Mouse (Mus musculus) intestine, embryonic 15.5 days (tissue): ENCODE data around the gene Tgfbr1. TPM values are rescaled to one million over a fixed set of nuclear protein-coding genes. Genes with fewer than 3 reads are reported as not detected.
A peak's percentile ranks its signal among the peaks of the same experiment; 100 is the strongest.
"Not testable (repeated sequence)": the region's sequence is repeated elsewhere in the genome, so short reads cannot be mapped to it uniquely, and the experiment has no call there.

Experiments used
- ATAC-seq: fragments of 200-750 bp; cut with Nextera tagmentation; 2 replicates; pipeline ENCODE4 v1.8.0; 2017; ENCODE audit warnings: moderate TSS enrichment, moderate library complexity
- H3K27ac ChIP-seq: fragments of 300-500 bp; sonication (generic); 2 replicates; pipeline ENCODE4 v1.5.1; 2015; ENCODE audit warnings: mild to moderate bottlenecking, inconsistent platforms
- H3K27me3 ChIP-seq: fragments of 300-500 bp; sonication (generic); replicated peaks from 2 replicates; pipeline ENCODE4 v1.6.1; 2015; ENCODE audit warnings: inconsistent platforms
- H3K36me3 ChIP-seq: fragments of 300-500 bp; sonication (generic); 2 replicates; pipeline ENCODE4 v1.6.1; 2015; ENCODE audit warnings: inconsistent platforms
- H3K4me1 ChIP-seq: fragments of 300-500 bp; sonication (generic); replicated peaks from 2 replicates; pipeline ENCODE4 v1.6.1; 2015; ENCODE audit warnings: inconsistent platforms
- H3K4me2 ChIP-seq: fragments of 300-500 bp; sonication (generic); replicated peaks from 2 replicates; pipeline ENCODE4 v1.6.1; 2015; ENCODE audit warnings: mild to moderate bottlenecking, inconsistent platforms
- H3K4me3 ChIP-seq: fragments of 300-500 bp; sonication (generic); replicated peaks from 2 replicates; pipeline ENCODE4 v1.5.1; 2015; ENCODE audit warnings: inconsistent platforms
- H3K9ac ChIP-seq: fragments of 300-500 bp; sonication (generic); 2 replicates; pipeline ENCODE4 v1.6.1; 2015; ENCODE audit warnings: inconsistent platforms
- H3K9me3 ChIP-seq: fragments of 300-500 bp; sonication (generic); 2 replicates; pipeline ENCODE4 v1.6.1; 2016; ENCODE audit warnings: inconsistent platforms
- whole genome bisulfite sequencing: fragments of 180-500 bp; shearing (Covaris S2); methylation state at CpG from one replicate; pipeline ENCODE4 v1.1.7; 2015; 5-methylcytosine and 5-hydroxymethylcytosine counted together
- polyA plus RNA-seq: library from polyadenylated mRNA; unstranded; fragments of >200 nt; fragmentation: Nextera tagmentation; extraction: Ambion mirVana; gene quantifications from 2 replicates; pipeline ENCODE4 v1.2.1, GENCODE M21; 2015

Gene Tgfbr1
- polyA plus RNA-seq, 1 experiment from 2014 or later, result 28.0 TPM

- Histone ChIP-seq H3K4me3 (peak overlapping the region; percentile 96), H3K27ac (peak overlapping the region; percentile 81), H3K27me3 (no peaks in the 10 kb centered on the region), H3K9ac (peak overlapping the region; percentile 59), H3K4me2 (peak overlapping the region; percentile 98), H3K9me3 (no peaks in the 10 kb centered on the region), H3K4me1 (0 out of 2 replicates have a peak, but pooled peaks cover 2% of the 10 kb centered on the region), H3K36me3 (no peaks in the 10 kb centered on the region)
- WGBS, result 1% methylated on average over 32 of the region's 32 CpGs
- ATAC-seq, result no peak
Measured at GRCm38 (mm10) chr4:47352061-47352661, 861 bp upstream of the Tgfbr1 start.

DNA sequence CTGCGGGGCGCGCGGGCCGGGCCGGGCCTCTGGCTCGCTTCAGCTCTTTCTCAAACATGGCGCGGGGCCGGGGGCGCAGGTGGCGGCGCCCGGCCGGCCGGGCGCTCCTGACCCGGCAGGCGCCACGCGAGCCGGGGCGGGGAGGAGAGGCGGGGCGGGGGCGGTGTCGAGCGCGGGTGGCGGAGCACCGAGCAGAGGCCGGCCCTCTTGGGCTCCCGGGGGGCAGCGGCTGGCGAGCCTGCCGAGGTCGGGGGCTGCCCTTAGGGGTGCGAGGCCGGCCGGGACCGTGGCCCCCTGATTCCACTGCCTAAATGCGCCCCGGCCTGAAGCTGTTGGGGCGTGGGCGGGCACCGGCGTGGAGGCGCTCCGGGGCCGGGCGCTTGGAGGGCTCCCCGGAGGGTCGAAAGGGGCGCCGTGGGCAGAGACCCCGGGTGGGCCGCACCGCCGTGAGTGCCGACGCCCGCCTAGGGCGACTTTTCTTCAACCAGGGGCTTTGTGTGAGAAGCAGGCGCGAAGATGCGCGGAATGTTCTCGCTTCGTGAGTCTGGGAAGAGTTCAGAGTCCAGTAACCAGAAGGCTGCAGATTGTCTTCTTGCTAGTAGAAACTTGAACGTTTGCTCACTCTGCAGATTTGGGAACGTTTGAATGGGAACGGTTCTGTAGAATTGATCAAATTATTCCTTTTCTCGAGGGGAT is 542 bp downstream of the Tgfbr1 start:
- under 1% methylated on average over 68 of the region's 73 CpGs for WGBS
- Histone ChIP-seq H3K36me3 (no peaks in the 10 kb centered on the region), H3K9me3 (no peaks in the 10 kb centered on the region), H3K4me2 (peak overlapping the region; percentile 98), H3K4me1 (0 out of 2 replicates have a peak, but pooled peaks cover 2% of the 10 kb centered on the region), H3K27me3 (no peaks in the 10 kb centered on the region), H3K4me3 (peak overlapping the region; percentile 96), H3K9ac (peak overlapping the region; percentile 85), H3K27ac (peak overlapping the region; percentile 95)
- peak; percentile 83 for ATAC-seq

- Histone ChIP-seq H3K9me3 (no peaks in the 10 kb centered on the region), H3K4me1 (0 out of 2 replicates have a peak, but pooled peaks cover 2% of the 10 kb centered on the region), H3K4me3 (peak overlapping the region; percentile 96), H3K27ac (no peak overlapping the region), H3K36me3 (no peaks in the 10 kb centered on the region), H3K27me3 (no peaks in the 10 kb centered on the region), H3K9ac (peak overlapping the region; percentile 85), H3K4me2 (peak overlapping the region; percentile 98)
- 49% methylated on average over 3 of the region's 3 CpGs for whole genome bisulfite sequencing
- no peak for ATAC-seq
Measured at GRCm38 (mm10) chr4:47354304-47354703, 1.3 kb downstream of the Tgfbr1 start.

DNA sequence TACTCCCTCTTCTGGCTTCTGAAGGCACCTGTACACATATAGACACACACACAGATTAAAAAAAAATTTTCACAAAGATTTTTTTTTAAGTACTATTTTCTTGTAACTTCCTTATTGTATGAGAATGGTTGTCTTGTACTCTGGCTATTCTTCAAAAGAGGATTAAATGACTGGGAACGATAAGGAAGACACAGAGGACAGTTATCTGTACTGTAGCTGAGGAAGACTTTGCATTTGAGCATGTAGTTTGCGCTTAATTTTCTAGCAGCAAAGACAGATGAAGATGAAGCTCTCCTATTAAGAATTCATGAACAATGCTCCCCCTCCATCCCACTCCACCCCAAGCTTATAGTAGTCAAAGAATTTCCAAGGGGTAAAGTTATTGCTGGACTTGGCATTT is 9.6 kb downstream of the Tgfbr1 start:
- H3K9ac ChIP-seq, result no peak overlapping the region
- no peaks in the 10 kb centered on the region for H3K9me3 ChIP-seq
- no peaks in the 10 kb centered on the region for H3K36me3 ChIP-seq
- no peaks in the 10 kb centered on the region for H3K27me3 ChIP-seq
- no peak overlapping the region for H3K4me2 ChIP-seq
- H3K27ac ChIP-seq, result no peak overlapping the region
- H3K4me1 ChIP-seq, result 0 out of 2 replicates have a peak, but pooled peaks cover 7% of the 10 kb centered on the region
- no peak overlapping the region for H3K4me3 ChIP-seq
- WGBS, result 80% methylated on average over 2 of the region's 2 CpGs
- no peak for ATAC-seq

DNA sequence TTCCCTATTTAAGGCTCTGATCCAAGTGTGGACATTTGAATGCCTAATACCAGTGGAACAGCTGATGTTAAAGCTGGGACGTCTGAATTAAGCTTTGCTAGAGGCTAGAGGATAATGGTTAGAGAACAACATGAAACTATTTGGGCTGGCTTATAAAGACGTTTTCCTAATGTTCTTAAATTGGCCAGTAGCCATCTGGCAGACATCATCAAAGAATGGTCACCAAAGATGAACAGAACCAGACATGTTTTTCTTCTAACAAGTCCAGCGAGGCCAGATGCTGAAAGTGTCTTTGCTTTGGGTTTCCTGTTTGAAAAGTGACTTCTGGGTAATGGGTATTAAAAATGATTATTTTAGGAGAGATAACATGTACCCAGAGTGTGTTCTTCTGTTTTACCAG is 10.1 kb downstream of the Tgfbr1 start:
- no peak for ATAC-seq
- WGBS, result 35% methylated on average over 3 of the region's 3 CpGs
- no peaks in the 10 kb centered on the region for H3K27me3 ChIP-seq

GRCm38 (mm10) chr4:47368717-47369116 is 15.7 kb downstream of the Tgfbr1 start:
- Histone ChIP-seq H3K9ac (no peak overlapping the region), H3K4me1 (no peaks in the 10 kb centered on the region), H3K4me3 (no peak overlapping the region), H3K9me3 (no peaks in the 10 kb centered on the region), H3K27me3 (no peaks in the 10 kb centered on the region), H3K27ac (no peak overlapping the region), H3K4me2 (no peak overlapping the region), H3K36me3 (no peaks in the 10 kb centered on the region)
- 71% methylated on average over 2 of the region's 2 CpGs for WGBS
- ATAC-seq, result no peak

More for the DNA sequence above, 10.1 kb downstream of the Tgfbr1 start:
- Histone ChIP-seq H3K4me1 (0 out of 2 replicates have a peak, but pooled peaks cover 7% of the 10 kb centered on the region), H3K4me3 (no peak overlapping the region), H3K9ac (no peak overlapping the region), H3K27ac (no peak overlapping the region), H3K36me3 (no peaks in the 10 kb centered on the region), H3K4me2 (no peak overlapping the region), H3K9me3 (no peaks in the 10 kb centered on the region)

- Histone ChIP-seq H3K4me3 (no peak overlapping the region), H3K9me3 (no peaks in the 10 kb centered on the region), H3K27ac (no peak overlapping the region), H3K4me2 (no peak overlapping the region), H3K27me3 (no peaks in the 10 kb centered on the region), H3K4me1 (no peaks in the 10 kb centered on the region), H3K9ac (no peak overlapping the region), H3K36me3 (no peaks in the 10 kb centered on the region)
- ATAC-seq, result no peak
- WGBS, result 36% methylated on average over 1 of the region's 1 CpGs
Measured at GRCm38 (mm10) chr4:47378716-47379115, 25.7 kb downstream of the Tgfbr1 start.

DNA sequence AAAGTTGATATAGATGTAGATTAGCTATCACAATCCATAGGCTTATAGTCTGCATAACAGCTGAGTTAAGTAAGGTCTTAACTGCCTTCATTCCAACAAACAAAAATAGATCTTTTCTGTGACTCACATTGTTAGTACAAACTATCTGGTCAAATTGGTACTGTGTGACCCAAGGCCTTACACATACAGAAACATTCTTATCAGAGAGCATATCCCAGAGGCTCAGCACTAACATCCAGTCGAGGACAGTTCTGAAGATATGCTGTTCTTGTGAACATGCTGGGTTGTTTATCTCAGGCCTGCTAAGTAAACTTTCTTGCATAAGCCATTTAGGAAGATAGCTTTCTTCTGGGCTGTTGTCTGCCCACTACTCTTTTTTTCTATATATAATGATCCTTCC is 29.4 kb downstream of the Tgfbr1 start:
- H3K9ac ChIP-seq, result no peak overlapping the region
- H3K27ac ChIP-seq, result no peak overlapping the region
- peaks cover 6% of the 10 kb centered on the region; the same call in 1 of the 2 replicates for H3K36me3 ChIP-seq
- H3K4me3 ChIP-seq, result no peak overlapping the region
- H3K27me3 ChIP-seq, result no peaks in the 10 kb centered on the region
- H3K4me1 ChIP-seq, result no peaks in the 10 kb centered on the region
- 34% methylated on average over 1 of the region's 1 CpGs for WGBS
- ATAC-seq, result no peak
- no peaks in the 10 kb centered on the region for H3K9me3 ChIP-seq
- no peak overlapping the region for H3K4me2 ChIP-seq

DNA sequence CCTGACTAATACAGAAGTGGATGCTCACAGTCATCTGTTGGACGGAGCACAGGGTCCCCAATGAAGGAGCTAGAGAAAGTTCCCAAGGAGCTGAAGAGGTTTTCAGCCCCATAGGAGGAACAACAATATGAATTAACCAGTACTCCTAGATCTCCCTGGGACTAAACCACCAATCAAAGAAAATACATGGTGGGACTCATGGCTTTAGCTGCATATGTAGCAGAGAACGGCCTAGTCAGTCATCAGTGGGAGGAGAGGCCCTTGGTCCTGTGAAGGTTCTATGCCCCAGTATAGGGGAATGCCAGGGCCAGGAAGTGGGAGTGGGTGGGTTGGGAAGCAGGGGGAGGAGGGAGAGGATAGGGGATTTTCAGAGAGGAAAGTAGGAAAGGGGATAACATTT is 38.9 kb downstream of the Tgfbr1 start:
- H3K4me3 ChIP-seq, H3K36me3 ChIP-seq, H3K27me3 ChIP-seq, H3K9me3 ChIP-seq, H3K4me1 ChIP-seq, H3K9ac ChIP-seq, H3K27ac ChIP-seq, ATAC-seq, H3K4me2 ChIP-seq: not testable (repeated sequence)
- WGBS, result 90% methylated on average over 2 of the region's 2 CpGs

- Histone ChIP-seq H3K9ac (no peak overlapping the region), H3K4me2 (no peak overlapping the region), H3K9me3 (no peaks in the 10 kb centered on the region), H3K4me1 (no peaks in the 10 kb centered on the region), H3K27ac (no peak overlapping the region), H3K36me3 (no peaks in the 10 kb centered on the region), H3K4me3 (no peak overlapping the region), H3K27me3 (no peaks in the 10 kb centered on the region)
- ATAC-seq, result no peak
- WGBS, result 87% methylated on average over 7 of the region's 7 CpGs
Measured at GRCm38 (mm10) chr4:47396251-47396650, 43.2 kb downstream of the Tgfbr1 start.

DNA sequence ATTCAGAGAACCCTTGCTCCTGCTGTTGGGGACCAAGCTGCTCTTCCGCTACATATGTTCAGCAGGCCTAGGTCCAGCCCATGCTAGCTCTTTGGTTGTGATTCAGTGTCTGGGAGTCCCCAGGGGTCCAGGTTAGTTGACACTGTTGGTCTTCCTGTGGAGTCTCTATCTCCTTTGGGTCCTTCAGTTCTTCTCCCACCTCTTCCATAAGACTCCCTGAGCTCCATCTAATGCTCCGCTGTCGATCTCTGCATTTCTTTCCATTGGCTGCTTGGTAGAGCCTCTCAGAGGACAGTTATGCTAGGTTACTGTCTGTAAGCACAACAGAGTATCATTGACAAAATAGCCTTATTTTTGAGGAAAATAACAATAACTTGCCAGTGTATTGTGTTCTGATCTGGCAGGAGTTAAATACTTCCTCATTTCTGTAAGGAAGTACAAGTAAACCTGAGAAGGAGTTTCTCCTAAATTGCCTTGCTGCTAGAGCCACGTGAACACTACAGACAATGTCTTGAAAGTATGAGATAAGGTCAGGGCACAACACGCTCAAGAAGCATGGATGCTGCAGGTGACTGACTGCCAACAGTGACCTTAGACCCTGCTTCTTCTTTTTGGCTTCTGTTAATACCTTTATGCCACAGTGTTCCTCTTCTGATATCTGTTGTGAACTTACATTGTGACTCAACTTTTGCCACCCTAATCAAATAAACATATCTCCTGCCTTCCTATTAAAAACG is 45.1 kb downstream of the Tgfbr1 start:
- H3K9ac ChIP-seq, result no peak overlapping the region
- 0 out of 2 replicates have a peak, but pooled peaks cover 2% of the 10 kb centered on the region for H3K36me3 ChIP-seq
- 86% methylated on average over 6 of the region's 6 CpGs for WGBS
- no peaks in the 10 kb centered on the region for H3K27me3 ChIP-seq
- no peaks in the 10 kb centered on the region for H3K9me3 ChIP-seq
- H3K4me2 ChIP-seq, result no peak overlapping the region
- no peaks in the 10 kb centered on the region for H3K4me1 ChIP-seq
- ATAC-seq, result no peak
- H3K27ac ChIP-seq, result no peak overlapping the region
- no peak overlapping the region for H3K4me3 ChIP-seq

GRCm38 (mm10) chr4:47399824-47400223 is 46.8 kb downstream of the Tgfbr1 start:
- no peak overlapping the region for H3K4me2 ChIP-seq
- H3K4me1 ChIP-seq, result no peaks in the 10 kb centered on the region
- H3K27me3 ChIP-seq, result no peaks in the 10 kb centered on the region
- H3K9me3 ChIP-seq, result no peaks in the 10 kb centered on the region
- H3K4me3 ChIP-seq, result no peak overlapping the region
- no peak for ATAC-seq
- H3K9ac ChIP-seq, result no peak overlapping the region
- H3K36me3 ChIP-seq, result 0 out of 2 replicates have a peak, but pooled peaks cover 2% of the 10 kb centered on the region
- H3K27ac ChIP-seq, result no peak overlapping the region
